Mouse (Mus musculus) forebrain, embryonic 12.5 days (tissue): ENCODE measurements around the gene Gm4301. TPM values are rescaled to one million over a fixed set of nuclear protein-coding genes. Genes with fewer than 3 reads are reported as not detected.
"Not testable (repeated sequence)": the region's sequence is repeated elsewhere in the genome, so short reads cannot be mapped to it uniquely, and the experiment has no call there.

Source experiments
- ATAC-seq: fragments of 200-750 bp; cut with Nextera tagmentation; 2 replicates; pipeline ENCODE4 v1.8.0; 2017; ENCODE audit warnings: moderate TSS enrichment; ENCODE audit not compliant: low FRiP score
- H3K27ac ChIP-seq: fragments of 300-500 bp; sonication (generic); 2 replicates; pipeline ENCODE4 v1.5.1; 2016; ENCODE audit warnings: mild to moderate bottlenecking
- H3K27me3 ChIP-seq: fragments of 300-500 bp; sonication (generic); 2 replicates; pipeline ENCODE4 v1.6.1; 2016; ENCODE audit warnings: mild to moderate bottlenecking
- H3K36me3 ChIP-seq: fragments of 300-500 bp; sonication (generic); replicated peaks from 2 replicates; pipeline ENCODE4 v1.6.1; 2016; ENCODE audit warnings: mild to moderate bottlenecking
- H3K4me1 ChIP-seq: fragments of 300-500 bp; sonication (generic); 2 replicates; pipeline ENCODE4 v1.6.1; 2016
- H3K4me2 ChIP-seq: fragments of 300-500 bp; sonication (generic); 2 replicates; pipeline ENCODE4 v1.6.1; 2016; ENCODE audit warnings: mild to moderate bottlenecking, moderate library complexity
- H3K4me3 ChIP-seq: fragments of 300-500 bp; sonication (generic); replicated peaks from 2 replicates; pipeline ENCODE4 v1.5.1; 2016; ENCODE audit warnings: mild to moderate bottlenecking
- H3K9ac ChIP-seq: fragments of 300-500 bp; sonication (generic); 2 replicates; pipeline ENCODE4 v1.6.1; 2016; ENCODE audit warnings: mild to moderate bottlenecking
- H3K9me3 ChIP-seq: fragments of 300-500 bp; sonication (generic); 2 replicates; pipeline ENCODE4 v1.6.1; 2016
- WGBS: fragments of 180-500 bp; shearing (Covaris S2); methylation state at CpG from one replicate; pipeline ENCODE4 v1.1.7; 2016; 5-methylcytosine and 5-hydroxymethylcytosine counted together
- polyA plus RNA-seq: library from polyadenylated mRNA; unstranded; fragments of >200 nt; fragmentation: Nextera tagmentation; extraction: Ambion mirVana; gene quantifications from 2 replicates; pipeline ENCODE4 v1.2.1, GENCODE M21; 2016

Gene Gm4301
- polyA plus RNA-seq = not detected in 2 replicates

- not testable (repeated sequence) for H3K9me3 ChIP-seq, H3K9ac ChIP-seq, H3K27ac ChIP-seq, H3K4me3 ChIP-seq, H3K27me3 ChIP-seq, ATAC-seq, H3K4me2 ChIP-seq, H3K4me1 ChIP-seq, H3K36me3 ChIP-seq
- WGBS = no CpG with 5 or more reads among the region's 2 CpGs
Observed at GRCm38 (mm10) chr10:100335376-100335775, at the start of gene Gm4301. Gm4301 (plus strand) TSS chr10:100335676.

- no peaks in the 10 kb centered on the region for H3K9me3 ChIP-seq
- H3K4me1 ChIP-seq = no peaks in the 10 kb centered on the region
- WGBS = 87% methylated on average over 2 of the region's 2 CpGs
- H3K4me3 ChIP-seq = no peak overlapping the region
- H3K27me3 ChIP-seq = no peaks in the 10 kb centered on the region
- no peaks in the 10 kb centered on the region for H3K36me3 ChIP-seq
- no peak for ATAC-seq
- no peak overlapping the region for H3K27ac ChIP-seq
- H3K9ac ChIP-seq = no peak overlapping the region
- H3K4me2 ChIP-seq = no peak overlapping the region
Observed at GRCm38 (mm10) chr10:100296105-100296504, 39.4 kb upstream of the Gm4301 start.

GRCm38 (mm10) chr10:100300106-100300505 lies 35.4 kb upstream of the Gm4301 start:
- H3K27ac ChIP-seq, H3K4me2 ChIP-seq, H3K27me3 ChIP-seq, H3K9ac ChIP-seq, H3K9me3 ChIP-seq, H3K36me3 ChIP-seq, H3K4me3 ChIP-seq, H3K4me1 ChIP-seq, ATAC-seq: not testable (repeated sequence)

- not testable (repeated sequence) for H3K9ac ChIP-seq, H3K4me3 ChIP-seq, ATAC-seq, H3K4me1 ChIP-seq, H3K36me3 ChIP-seq, H3K9me3 ChIP-seq, H3K27ac ChIP-seq, H3K27me3 ChIP-seq, H3K4me2 ChIP-seq
- no CpG with 5 or more reads among the region's 3 CpGs for WGBS
Observed at GRCm38 (mm10) chr10:100340536-100340935, 5.1 kb downstream of the Gm4301 start, which contains the start of gene Gm4302. Gm4302 (plus strand) TSS chr10:100340836.

- not testable (repeated sequence) for ATAC-seq, H3K4me2 ChIP-seq, H3K9me3 ChIP-seq, H3K27me3 ChIP-seq, H3K4me1 ChIP-seq, H3K27ac ChIP-seq, H3K4me3 ChIP-seq, H3K9ac ChIP-seq, H3K36me3 ChIP-seq
- no CpG with 5 or more reads among the region's 3 CpGs for WGBS
Observed at GRCm38 (mm10) chr10:100345672-100346071, 10.2 kb downstream of the Gm4301 start, which contains the start of gene Gm4303. Gm4303 (plus strand) TSS chr10:100345972.

- not testable (repeated sequence) for H3K4me3 ChIP-seq, H3K4me2 ChIP-seq, H3K27me3 ChIP-seq, H3K27ac ChIP-seq, H3K9me3 ChIP-seq, H3K36me3 ChIP-seq, H3K9ac ChIP-seq, ATAC-seq, H3K4me1 ChIP-seq
- WGBS = no CpG with 5 or more reads among the region's 3 CpGs
Observed at GRCm38 (mm10) chr10:100350793-100351192, 15.3 kb downstream of the Gm4301 start, which contains the start of gene Gm4305. Gm4305 (plus strand) TSS chr10:100351093.

GRCm38 (mm10) chr10:100356841-100357240 lies 21.4 kb downstream of the Gm4301 start:
- not testable (repeated sequence) for H3K27me3 ChIP-seq, H3K9me3 ChIP-seq, H3K27ac ChIP-seq, H3K4me1 ChIP-seq, H3K9ac ChIP-seq, H3K4me3 ChIP-seq, ATAC-seq, H3K4me2 ChIP-seq, H3K36me3 ChIP-seq
- 78% methylated on average over 2 of the region's 2 CpGs for WGBS

- H3K4me3 ChIP-seq, H3K9ac ChIP-seq, H3K9me3 ChIP-seq, H3K27me3 ChIP-seq, H3K4me1 ChIP-seq, ATAC-seq, H3K36me3 ChIP-seq, H3K4me2 ChIP-seq, H3K27ac ChIP-seq: not testable (repeated sequence)
- WGBS = no CpG with 5 or more reads among the region's 3 CpGs
Observed at GRCm38 (mm10) chr10:100361038-100361437, 25.6 kb downstream of the Gm4301 start, which contains the start of gene Gm4307. Gm4307 (plus strand) TSS chr10:100361338.

GRCm38 (mm10) chr10:100382460-100382859 lies 47.0 kb downstream of the Gm4301 start, which contains the start of gene Gm4312:
Gm4312 (minus strand) TSS chr10:100382560.
- H3K9ac ChIP-seq, H3K4me2 ChIP-seq, ATAC-seq, H3K4me3 ChIP-seq, H3K36me3 ChIP-seq, H3K9me3 ChIP-seq, H3K27ac ChIP-seq, H3K4me1 ChIP-seq, H3K27me3 ChIP-seq: not testable (repeated sequence)
- no CpG with 5 or more reads among the region's 2 CpGs for WGBS

Other genes with a start within 250 kb of the Gm4301 start
- not detected in 2 replicates for gene Gm4302, start 5.2 kb downstream of the Gm4301 start, polyA plus RNA-seq
- not detected in 2 replicates for gene Gm4303, start 10.3 kb downstream of the Gm4301 start, polyA plus RNA-seq
- gene Gm4305, start 15.4 kb downstream of the Gm4301 start, polyA plus RNA-seq = not detected in 2 replicates
- gene Gm4307, start 25.7 kb downstream of the Gm4301 start, polyA plus RNA-seq = not detected in 2 replicates
- gene Gm4312, start 46.9 kb downstream of the Gm4301 start, polyA plus RNA-seq = not detected in 2 replicates
- gene Tmtc3, start 151.7 kb downstream of the Gm4301 start, polyA plus RNA-seq = 20.0 and 20.5 TPM in 2 replicates
- gene Cep290, start 151.9 kb downstream of the Gm4301 start, polyA plus RNA-seq = 8.5 and 9.3 TPM in 2 replicates